Mouse (Mus musculus) cerebellum, adult 9-10 months (tissue): ENCODE measurements around the gene Brms1.
"Not testable (repeated sequence)": the region's sequence is repeated elsewhere in the genome, so short reads cannot be mapped to it uniquely, and the experiment has no call there.

Experiments
- DNase-seq: peaks from one replicate; pipeline ENCODE4 v3.0.0; 2022

The Brms1 gene

GRCm38 (mm10) chr19:5067040-5067799 is 26.1 kb downstream of the Brms1 start:
- no peak for DNase-seq

- no peak for DNase-seq
Observed at GRCm38 (mm10) chr19:5067867-5068569, 26.9 kb downstream of the Brms1 start, which contains the start of gene Cd248. Gene Cd248 (plus strand): TSS chr19:5068078.

DNA sequence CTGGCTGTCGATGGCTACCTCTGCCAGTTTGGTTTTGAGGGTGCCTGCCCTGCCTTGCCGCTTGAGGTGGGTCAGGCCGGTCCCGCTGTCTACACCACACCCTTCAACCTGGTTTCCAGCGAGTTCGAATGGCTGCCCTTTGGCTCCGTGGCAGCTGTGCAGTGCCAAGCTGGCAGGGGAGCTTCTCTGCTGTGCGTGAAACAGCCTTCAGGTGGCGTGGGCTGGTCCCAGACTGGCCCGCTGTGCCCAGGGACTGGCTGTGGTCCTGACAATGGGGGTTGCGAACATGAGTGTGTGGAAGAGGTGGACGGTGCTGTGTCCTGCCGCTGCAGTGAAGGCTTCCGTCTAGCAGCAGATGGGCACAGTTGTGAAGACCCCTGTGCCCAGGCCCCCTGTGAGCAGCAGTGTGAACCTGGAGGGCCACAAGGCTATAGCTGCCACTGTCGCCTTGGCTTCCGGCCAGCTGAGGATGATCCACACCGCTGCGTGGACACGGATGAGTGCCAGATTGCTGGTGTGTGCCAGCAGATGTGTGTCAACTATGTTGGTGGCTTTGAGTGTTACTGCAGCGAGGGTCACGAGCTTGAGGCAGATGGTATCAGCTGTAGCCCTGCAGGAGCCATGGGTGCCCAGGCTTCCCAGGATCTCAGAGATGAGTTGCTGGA is 27.5 kb downstream of the Brms1 start:
- peak; percentile 45 for DNase-seq

- no peak for DNase-seq
Observed at GRCm38 (mm10) chr19:5069486-5069885, 28.3 kb downstream of the Brms1 start.

GRCm38 (mm10) chr19:5069978-5070377 is 28.8 kb downstream of the Brms1 start:
- no peak for DNase-seq

- no peak for DNase-seq
Observed at GRCm38 (mm10) chr19:5071077-5071476, 29.9 kb downstream of the Brms1 start.

GRCm38 (mm10) chr19:5071545-5072369 is 30.6 kb downstream of the Brms1 start:
- DNase-seq = peak; percentile 65

DNA sequence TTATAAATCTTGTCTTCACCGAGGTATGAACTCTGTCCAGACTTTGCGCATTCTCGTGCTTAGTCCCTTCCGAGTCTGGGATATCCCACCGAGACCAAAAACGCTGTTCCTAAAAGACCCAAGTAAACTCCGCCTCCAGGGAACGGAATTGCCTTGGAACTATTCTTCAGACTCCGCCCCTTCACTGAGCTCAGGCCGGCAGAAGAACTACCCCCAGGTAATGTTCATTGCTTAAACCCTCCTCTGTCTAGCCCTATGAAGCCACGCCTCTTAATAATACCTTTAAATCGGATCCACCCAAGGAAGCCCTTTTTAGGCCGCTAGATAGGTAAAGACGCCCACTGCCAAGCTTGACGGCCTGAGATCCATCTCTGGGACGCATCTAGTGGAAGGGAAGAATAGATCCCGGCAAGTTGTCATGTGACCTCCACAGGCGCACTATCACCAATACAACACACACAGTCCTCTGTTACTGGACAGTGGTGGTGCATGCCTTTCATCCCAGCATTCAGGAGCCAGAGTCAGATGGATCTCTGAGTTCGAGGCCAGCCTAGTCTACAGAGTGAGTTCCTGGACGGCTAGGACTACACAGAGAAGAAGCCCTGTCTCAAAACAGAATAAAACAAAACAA is 31.4 kb downstream of the Brms1 start:
- DNase-seq = peak; percentile 41

GRCm38 (mm10) chr19:5073028-5073427 is 31.9 kb downstream of the Brms1 start:
- DNase-seq = peak; percentile 64

DNA sequence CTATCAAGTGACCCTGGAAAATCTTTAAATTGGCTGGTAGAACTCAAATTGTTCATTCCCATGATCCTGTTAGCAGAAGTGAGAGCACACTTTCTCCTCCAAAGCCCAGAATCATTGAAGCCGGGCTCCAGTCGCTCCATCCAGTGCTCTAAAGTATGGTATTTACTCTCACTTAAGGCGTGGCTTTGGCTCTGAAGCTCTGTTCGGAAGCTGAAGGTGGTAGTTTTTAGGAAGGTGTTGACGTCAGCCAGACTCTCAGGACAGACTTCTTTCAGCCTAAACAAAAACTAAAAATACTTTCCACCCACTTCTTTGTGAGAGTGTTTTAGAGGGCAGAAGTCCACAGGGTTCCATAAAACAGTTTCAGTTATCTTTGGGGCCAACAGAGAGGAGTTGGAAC is 32.4 kb downstream of the Brms1 start:
- no peak for DNase-seq

GRCm38 (mm10) chr19:5079279-5079678 is 38.1 kb downstream of the Brms1 start:
- no peak for DNase-seq

- DNase-seq = no peak
Observed at GRCm38 (mm10) chr19:5082005-5082404, 40.9 kb downstream of the Brms1 start.

GRCm38 (mm10) chr19:5082596-5082995 is 41.4 kb downstream of the Brms1 start:
- DNase-seq = peak; percentile 65

GRCm38 (mm10) chr19:5083961-5084833 is 43.0 kb downstream of the Brms1 start:
- peak; percentile 73 for DNase-seq

DNA sequence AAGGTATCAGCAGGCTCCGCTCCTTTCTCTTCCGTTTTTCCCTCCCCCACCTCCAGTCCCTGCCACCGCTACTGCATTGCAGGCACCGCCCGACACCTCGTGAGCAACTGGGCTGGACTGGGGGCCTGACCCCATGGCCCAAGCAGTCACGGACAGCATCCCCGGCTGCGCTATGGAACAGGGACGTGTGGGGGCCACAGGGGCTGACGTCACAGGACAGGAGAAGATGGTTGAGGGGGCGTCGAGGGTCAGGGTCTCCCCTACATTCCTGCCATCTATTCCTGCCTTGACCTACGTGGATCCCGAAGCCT is 43.6 kb downstream of the Brms1 start:
- DNase-seq = no peak

GRCm38 (mm10) chr19:5085145-5085863 is 44.1 kb downstream of the Brms1 start, which contains the start of gene Tmem151a:
Gene Tmem151a (minus strand): TSS chr19:5085531.
- peak; percentile 74 for DNase-seq

GRCm38 (mm10) chr19:5086533-5086932 is 45.4 kb downstream of the Brms1 start:
- DNase-seq = not testable (repeated sequence)

GRCm38 (mm10) chr19:5087884-5088728 is 47.0 kb downstream of the Brms1 start, which contains the start of gene Yif1a:
Gene Yif1a (plus strand): TSS chr19:5088538.
- DNase-seq = peak; percentile 99

- peak; percentile 65 for DNase-seq
Observed at GRCm38 (mm10) chr19:5089324-5089723, 48.2 kb downstream of the Brms1 start.

- no peak for DNase-seq
Observed at GRCm38 (mm10) chr19:5092083-5092482, 50.9 kb downstream of the Brms1 start.
